Mouse (Mus musculus) monocyte, adult 2 months (primary cell): ENCODE measurements around the gene Nup62.
A peak's percentile ranks its signal among the peaks of the same experiment; 100 is the strongest.
"Not testable (repeated sequence)": the region's sequence is repeated elsewhere in the genome, so short reads cannot be mapped to it uniquely, and the experiment has no call there.

Source experiments
- DNase-seq, 2 experiments: peaks; one replicate each; pipeline ENCODE4 v3.0.0; 2022; ENCODE audit warnings: low spot score in 2 of 2, low read depth in 1 of 2

Nup62 gene

DNA sequence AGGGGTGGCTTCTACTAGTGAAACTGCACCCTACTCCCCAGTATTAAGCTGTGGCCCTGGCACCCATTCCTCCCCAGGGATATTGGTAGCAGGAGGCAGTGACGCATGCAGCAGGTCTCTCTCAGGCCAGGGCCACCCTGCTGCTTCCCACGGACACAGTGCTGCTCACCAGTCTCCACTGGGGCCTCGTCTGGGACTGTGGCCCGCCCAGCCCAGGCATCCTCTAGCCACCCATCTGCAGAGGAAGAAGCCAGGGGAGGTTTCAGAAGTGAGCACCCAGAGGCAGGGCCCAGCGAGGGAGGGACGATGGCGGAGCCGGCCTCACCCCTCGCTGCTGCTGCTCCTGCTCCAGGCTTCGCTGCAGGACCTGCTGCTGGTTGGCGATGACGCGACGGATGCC is 47.3 kb downstream of the Nup62 start:
- no peak for DNase-seq

- DNase-seq: no peak
Measured at GRCm38 (mm10) chr7:44863982-44864494, 48.1 kb downstream of the Nup62 start.

DNA sequence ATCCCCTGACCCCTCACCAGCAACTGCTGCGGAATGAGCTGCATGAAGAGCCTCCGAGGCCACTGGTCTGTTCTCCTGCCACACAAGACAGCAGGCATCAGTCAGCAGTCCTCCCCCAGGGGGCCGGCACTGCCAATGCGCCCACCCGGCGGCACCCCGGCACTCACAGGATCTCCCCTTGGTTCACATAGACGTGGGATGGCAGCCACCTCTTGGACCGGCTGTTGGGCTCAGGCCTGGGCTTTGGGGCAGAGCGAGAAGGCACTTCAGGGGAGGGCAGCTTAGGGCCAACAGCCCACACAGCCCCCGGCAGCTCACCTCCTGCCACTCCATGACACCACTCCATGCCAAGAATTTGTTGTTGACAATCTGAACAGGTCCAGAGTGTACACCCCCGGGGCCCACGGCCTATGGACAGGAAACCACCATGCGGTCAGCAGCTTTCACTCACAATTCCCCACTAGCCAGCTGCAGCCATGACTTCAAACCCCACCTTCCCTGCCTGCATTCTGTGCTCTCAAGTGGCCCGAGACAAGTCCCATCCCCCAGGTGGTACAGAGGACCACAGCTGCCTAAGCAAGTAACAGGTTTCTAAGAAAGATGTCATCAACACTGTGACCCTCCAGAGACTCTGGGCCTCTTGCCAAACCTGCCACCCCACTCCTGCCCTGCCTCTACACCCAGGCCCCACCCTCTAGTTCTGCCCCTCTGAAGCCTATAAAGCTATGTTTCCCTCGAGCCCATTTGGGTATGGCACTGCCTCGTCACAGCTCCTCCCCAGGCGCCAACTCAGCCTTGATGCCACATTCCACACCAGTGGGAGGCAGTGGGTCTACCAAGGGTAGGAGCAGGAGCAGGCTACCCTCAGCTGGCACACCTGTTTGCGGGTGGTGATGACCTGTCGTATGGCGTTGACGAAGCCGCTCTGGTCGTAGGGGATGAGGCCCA is 49.0 kb downstream of the Nup62 start:
- no peak for DNase-seq

- peak in 1 of 2 experiments; percentile 52 for DNase-seq
Measured at GRCm38 (mm10) chr7:44866276-44867009, 50.6 kb downstream of the Nup62 start.

- DNase-seq: no peak
Measured at GRCm38 (mm10) chr7:44867010-44867702, 51.3 kb downstream of the Nup62 start.

DNA sequence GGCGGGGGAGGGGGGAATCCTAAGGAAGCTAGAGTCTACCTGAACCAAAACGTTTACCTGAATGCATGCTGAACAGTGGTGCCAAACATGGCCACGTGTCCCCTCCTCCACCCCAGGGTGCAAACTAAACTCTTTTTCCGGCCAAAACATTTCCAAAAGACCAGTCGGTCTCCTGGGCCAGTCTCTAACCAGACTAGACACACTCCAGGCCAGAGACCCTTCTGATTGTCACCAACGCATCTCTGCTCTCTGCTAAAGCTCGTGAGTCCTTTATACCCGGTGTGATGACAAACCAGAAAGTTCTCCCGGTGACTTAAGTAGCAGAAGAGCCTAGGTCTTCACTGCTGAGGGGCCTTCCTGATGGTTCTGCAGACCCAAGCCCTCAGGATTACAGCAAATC is 51.9 kb downstream of the Nup62 start:
- DNase-seq: no peak

GRCm38 (mm10) chr7:44868465-44868864 is 52.6 kb downstream of the Nup62 start:
- DNase-seq: no peak

DNA sequence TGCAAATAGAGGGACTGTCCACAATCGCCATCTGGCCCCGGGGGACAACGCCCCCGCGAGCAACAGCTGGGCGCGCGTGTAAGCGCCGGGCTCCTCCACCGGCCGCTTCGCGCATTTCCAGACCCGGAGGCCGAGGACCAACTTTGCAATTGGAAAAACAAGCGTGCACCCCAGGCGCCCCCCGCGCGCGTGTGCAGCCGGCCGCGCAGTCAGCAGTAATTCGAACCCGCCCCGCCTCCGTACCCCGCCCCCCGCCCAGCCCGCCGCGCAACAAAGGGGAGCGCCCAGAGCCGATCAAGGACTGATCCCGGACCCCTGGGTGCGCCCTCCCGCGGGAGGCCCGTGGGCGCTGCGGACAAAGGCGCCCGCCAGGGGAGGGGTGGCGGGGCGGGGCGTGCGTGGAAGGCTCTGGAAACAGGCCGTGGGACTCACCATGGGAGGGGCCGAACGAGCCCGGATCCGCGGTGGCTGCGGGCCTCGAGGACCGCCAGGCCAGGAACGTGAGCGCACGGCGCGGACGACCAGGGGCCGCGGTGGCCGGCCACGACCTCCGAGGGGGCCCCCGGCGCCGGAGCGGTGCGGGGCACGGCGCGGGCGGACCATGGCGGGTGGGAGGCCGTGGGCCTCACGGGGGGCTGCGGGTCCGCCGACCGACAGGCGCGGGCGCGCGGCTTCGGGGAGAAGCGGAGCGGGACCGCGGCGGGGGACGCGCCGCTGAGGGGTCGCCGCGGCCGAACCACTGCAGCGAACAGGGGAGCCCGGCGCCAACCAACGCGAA is 53.2 kb downstream of the Nup62 start:
- DNase-seq: no peak

DNA sequence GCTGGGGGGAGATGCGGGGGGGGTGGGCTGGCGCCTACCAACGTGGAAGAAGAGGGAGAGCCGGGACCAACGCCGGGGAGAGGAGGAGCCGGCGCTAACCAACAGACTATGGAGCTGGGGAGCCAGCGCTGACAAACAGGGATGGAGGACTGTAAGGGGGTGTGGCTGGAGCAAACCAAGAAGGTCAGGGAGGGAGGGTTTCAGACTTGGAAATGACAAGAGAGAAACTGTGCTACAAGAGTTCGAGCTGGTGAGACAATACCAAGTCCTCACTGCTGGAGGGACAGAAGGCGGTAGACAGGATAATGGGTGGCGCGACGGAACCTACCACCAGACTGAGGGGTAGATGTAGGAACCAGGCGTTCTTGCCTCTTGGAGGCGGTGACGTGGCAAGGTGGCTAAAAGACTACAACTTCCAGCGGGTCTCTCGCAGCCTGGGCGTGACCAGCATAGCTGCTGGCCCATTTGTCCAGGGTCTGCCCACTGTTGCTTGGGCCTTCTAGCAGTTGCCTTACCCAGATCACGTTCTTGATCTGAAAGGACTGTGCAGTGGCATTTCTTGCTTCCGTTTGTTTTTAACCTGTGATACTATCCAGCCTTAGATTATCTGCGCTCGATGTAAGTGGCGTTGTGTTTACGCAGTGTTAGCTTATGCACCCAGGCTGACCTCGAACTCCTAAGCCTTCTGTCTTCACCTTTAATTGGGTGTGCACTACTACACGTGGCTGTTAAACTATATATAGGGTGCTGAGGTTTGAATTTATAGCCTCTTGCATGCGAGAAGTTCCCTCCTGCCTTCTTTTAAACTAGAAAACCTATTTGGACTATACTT is 54.0 kb downstream of the Nup62 start, which contains the start of gene Ptov1:
TSS of gene Ptov1 (minus strand) at position 92 of the 832 bp plus-strand sequence.
- peak; percentile 73 to 79 for DNase-seq

DNA sequence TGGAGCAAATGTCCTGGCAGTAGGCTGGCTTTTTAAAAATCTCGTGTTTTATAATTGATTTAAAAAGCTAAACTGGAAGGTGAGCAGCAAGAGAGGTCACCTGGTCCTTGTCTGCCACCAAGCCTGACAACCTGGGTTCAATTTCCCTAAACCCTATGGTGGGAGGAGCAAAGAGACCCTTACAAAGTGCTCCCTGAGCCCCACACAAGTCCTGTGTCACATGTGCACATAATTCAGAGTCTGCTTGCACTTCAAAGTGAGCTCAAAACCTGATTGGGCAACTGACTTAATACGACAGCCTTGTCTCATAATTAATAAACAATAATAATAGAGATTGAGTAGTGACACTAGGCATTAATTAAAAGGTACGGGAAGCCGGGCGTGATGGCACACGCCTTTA is 54.7 kb downstream of the Nup62 start:
- DNase-seq: no peak

- no peak for DNase-seq
Measured at GRCm38 (mm10) chr7:44871181-44871580, 55.3 kb downstream of the Nup62 start.

DNA sequence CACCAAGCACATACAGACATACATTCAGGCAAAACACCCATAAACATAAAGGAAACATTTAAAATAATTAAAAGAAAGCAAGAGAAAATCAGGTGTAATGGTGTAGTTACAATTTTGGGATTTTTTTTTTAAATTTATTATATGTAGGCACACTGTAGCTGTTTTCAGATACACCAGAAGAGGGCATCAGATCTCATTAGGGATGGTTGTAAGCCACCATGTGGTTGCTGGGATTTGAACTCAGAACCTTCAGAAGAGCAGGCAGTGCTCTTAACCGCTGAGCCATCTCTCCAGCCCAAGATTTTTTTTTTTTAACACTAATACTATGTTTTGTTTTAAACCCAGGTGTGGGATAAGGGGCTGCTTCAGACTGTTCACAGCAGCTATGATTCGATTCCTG is 55.9 kb downstream of the Nup62 start:
- DNase-seq: not testable (repeated sequence)

DNA sequence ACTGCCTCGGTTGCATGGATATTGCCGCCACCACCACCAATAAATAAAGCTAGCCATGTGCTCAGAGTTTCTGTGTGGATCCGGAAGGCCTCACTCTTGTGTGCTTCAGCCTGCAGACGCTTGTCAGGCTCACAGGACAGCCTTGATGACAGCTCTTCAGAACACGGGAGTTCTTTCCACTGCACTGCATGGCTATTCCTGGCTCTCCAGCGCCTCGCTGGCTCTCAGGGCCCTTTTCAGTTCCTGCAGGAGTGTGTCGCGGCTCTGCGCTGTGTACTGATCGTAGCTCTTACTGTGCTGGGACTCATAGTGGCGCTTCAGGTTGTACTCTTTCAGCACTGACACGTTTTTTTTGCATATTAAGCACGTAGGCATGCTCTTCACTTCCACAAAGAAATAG is 61.9 kb downstream of the Nup62 start:
- DNase-seq: no peak
